Mouse (Mus musculus) spleen, postnatal 10 days (tissue): ENCODE data around the gene A2ml1.

Experiments used
- DNase-seq, 2 experiments: peaks; one replicate each; pipeline ENCODE4 v3.0.0; 2021 to 2022; ENCODE audit warnings: low spot score in 2 of 2

A2ml1 gene

GRCm38 (mm10) chr6:128549463-128550452 lies 31.6 kb downstream of the A2ml1 start:
- DNase-seq, result no peak

GRCm38 (mm10) chr6:128548532-128548931 lies 32.9 kb downstream of the A2ml1 start:
- no peak for DNase-seq

GRCm38 (mm10) chr6:128545402-128545801 lies 36.0 kb downstream of the A2ml1 start:
- DNase-seq, result no peak

GRCm38 (mm10) chr6:128543226-128543625 lies 38.2 kb downstream of the A2ml1 start:
- DNase-seq, result no peak

GRCm38 (mm10) chr6:128535250-128535649 lies 46.2 kb downstream of the A2ml1 start:
- DNase-seq, result no peak

GRCm38 (mm10) chr6:128533296-128533695 lies 48.1 kb downstream of the A2ml1 start:
- no peak for DNase-seq

- no peak for DNase-seq
Measured at GRCm38 (mm10) chr6:128532701-128533100, 48.7 kb downstream of the A2ml1 start.

- DNase-seq, result no peak
Measured at GRCm38 (mm10) chr6:128528491-128528890, 52.9 kb downstream of the A2ml1 start.

- DNase-seq, result no peak
Measured at GRCm38 (mm10) chr6:128527110-128527509, 54.3 kb downstream of the A2ml1 start.

- DNase-seq, result no peak
Measured at GRCm38 (mm10) chr6:128526601-128527000, 54.8 kb downstream of the A2ml1 start, which contains the start of gene Pzp. TSS of gene Pzp (minus strand) at chr6:128526720.

GRCm38 (mm10) chr6:128525801-128526200 lies 55.6 kb downstream of the A2ml1 start:
- DNase-seq, result no peak

- DNase-seq, result no peak
Measured at GRCm38 (mm10) chr6:128523360-128523759, 58.0 kb downstream of the A2ml1 start.

- DNase-seq, result no peak
Measured at GRCm38 (mm10) chr6:128519159-128519558, 62.2 kb downstream of the A2ml1 start.

GRCm38 (mm10) chr6:128505676-128506236 lies 75.7 kb downstream of the A2ml1 start:
- DNase-seq, result no peak

- no peak for DNase-seq
Measured at GRCm38 (mm10) chr6:128504743-128505142, 76.7 kb downstream of the A2ml1 start.

- no peak for DNase-seq
Measured at GRCm38 (mm10) chr6:128495346-128495745, 86.1 kb downstream of the A2ml1 start.

GRCm38 (mm10) chr6:128494646-128495331 lies 86.6 kb downstream of the A2ml1 start:
- DNase-seq, result no peak

GRCm38 (mm10) chr6:128491916-128492315 lies 89.5 kb downstream of the A2ml1 start:
- no peak for DNase-seq

GRCm38 (mm10) chr6:128490141-128490540 lies 91.3 kb downstream of the A2ml1 start:
- no peak for DNase-seq
